Mouse (Mus musculus) heart, postnatal 0 days (tissue): ENCODE measurements at regions not wholly inside any gene's neighbourhood (a gene's known extent, or its start where the extent isn't known, plus 50 kb on each side); places are given as distances from the start of the nearest gene placed in this dataset.

Experiments used
- CTCF ChIP-seq: IDR thresholded peaks from 2 replicates; pipeline ENCODE4 v1.5.1; 2016; ENCODE audit warnings: antibody characterized with exemption, control low read depth, low read depth
- EP300 ChIP-seq: IDR thresholded peaks from 2 replicates; pipeline ENCODE4 v1.6.1; 2016; ENCODE audit warnings: antibody characterized with exemption, low read depth

- TF ChIP-seq EP300 (no peak), CTCF (no peak)
Observed at GRCm38 (mm10) chr12:12619431-12619830, 322.3 kb downstream of the Mycn start.
